In genomic region chr14:124195806-124196205, GRCm38 (mm10) we compare ENCODE assay signal across 9 mouse cellular contexts.
DNase-seq lines count a peak whose midpoint lies in the region; ATAC-seq and TF ChIP-seq lines count a peak whose summit lies in the region.
"Had no signal": no experiment of that assay in that cellular context is flagged by ENCODE, and none has a peak within 500 bp of the region (broad histone marks: within the 10 kb centered on the region; RNA-seq: fewer than 3 reads in every experiment).

No protein-coding gene starts in this region.

- DNase-seq in kidney, adult 9 months: peak; percentile 2
- DNase-seq in kidney, postnatal 36 days: no peak
- peak; percentile 57 for DNase-seq in cerebellum, adult 8-10 months
- peak; percentile 35 to 53 for DNase-seq in layer of hippocampus, adult 2 months (ENCODE audit: low spot score in 2 of 2)
- peak; percentile 56 for DNase-seq in retina, postnatal 1 day
- no peak for DNase-seq in urinary bladder, postnatal 4 days (ENCODE audit: low spot score in 2 of 2)
- no peak for DNase-seq in c-Kit-positive CD71-positive TER-119-positive erythroid progenitor cells, embryonic 14.5 days (ENCODE audit: low spot score)

- ATAC-seq in CD4-positive, CD25-positive, alpha-beta regulatory T cell, adult 4 months: no peak

- H3K4me3 ChIP-seq in layer of hippocampus, adult 2 months: peak overlapping the region; percentile 42

- H3K27ac ChIP-seq in layer of hippocampus, adult 2 months: peak overlapping the region; percentile 36; the same call in 1 of the 2 replicates
- H3K27ac ChIP-seq: macrophage had no signal

- peak; percentile 63 for TF ChIP-seq CTCF in layer of hippocampus, adult 2 months (conservative IDR thresholded peaks at IDR 0.05)

Comparison
In these comparisons a context has a peak if more than half of its experiments do, and no peak if none do; other contexts are left out.
1. DNase-seq: peak in kidney, adult 9 months (single experiment), cerebellum, adult 8-10 months (single experiment), layer of hippocampus, adult 2 months (2 of 2) and retina, postnatal 1 day (single experiment); none in kidney, postnatal 36 days (0 of 2), urinary bladder, postnatal 4 days (0 of 2) and c-Kit-positive CD71-positive TER-119-positive erythroid progenitor cells, embryonic 14.5 days (single experiment).